8 mouse cellular contexts compared by ENCODE assay signal in genomic region chr11:121229018-121229439, GRCm38 (mm10). TPM values are rescaled to one million over a fixed set of nuclear protein-coding genes. Genes with fewer than 3 reads are reported as not detected.
DNase-seq lines count a peak whose midpoint lies in the region.

TSS of gene Cybc1 (minus strand) at chr11:121229322.

- peak; percentile 78 to 94 for DNase-seq in adrenal gland, adult (ENCODE audit: inconsistent age in 2 of 2, low spot score in 1 of 2)
- DNase-seq in embryo, embryonic 10 days (ENCODE audit: low spot score): peak; percentile 86
- DNase-seq in gastrocnemius, postnatal 10 days: peak; percentile 53
- peak; percentile 96 for DNase-seq in induced T-regulatory cell, adult 2 months (ENCODE audit: low read depth)
- peak; percentile 57 to 60 for DNase-seq in left cerebral cortex, adult 8-10 months (ENCODE audit: low spot score in 2 of 2)
- DNase-seq in right cerebral cortex, postnatal 10 days (ENCODE audit: low spot score in 2 of 2): peak; percentile 74 to 77
- DNase-seq in urinary bladder, postnatal 36 days (ENCODE audit: low spot score in 2 of 2): peak; percentile 78 to 79

- H3K27me3 ChIP-seq in megakaryocyte, embryonic 14.5 days (replicated peaks): no peaks in the 10 kb centered on the region

- peaks cover 80% of the 10 kb centered on the region for H3K4me1 ChIP-seq in megakaryocyte, embryonic 14.5 days

- H3K9me3 ChIP-seq in megakaryocyte, embryonic 14.5 days: no peaks in the 10 kb centered on the region

- peak within 1 kb of the TSS; percentile 97 for H3K4me3 ChIP-seq in megakaryocyte, embryonic 14.5 days (replicated peaks)

- peaks cover 39% of the 10 kb centered on the region for H3K36me3 ChIP-seq in megakaryocyte, embryonic 14.5 days (replicated peaks; ENCODE audit: low read length)

RNA-seq across cellular contexts. Expression of gene Cybc1, which starts in this region (rescaled TPM):
- total RNA-seq in gastrocnemius, postnatal 10 days (2021): 1 to 10 TPM; 6.3 to 7.2 TPM
- 10 to 100 TPM; 19.2 to 25.9 (median 23.0) TPM for total RNA-seq in left cerebral cortex, adult 8-10 months (2022)
- polyA plus RNA-seq in megakaryocyte, embryonic 14.5 days (2012; ENCODE audit: insufficient read depth, low replicate concordance): 1.1 and 9.5 TPM in 2 replicates

Comparison
In these comparisons a context has a peak if more than half of its experiments do, and no peak if none do; other contexts are left out.
1. Peak in every context shown above with its lines: DNase-seq and H3K4me3 ChIP-seq.